Mouse (Mus musculus) hindbrain, embryonic 10.5 days (tissue): ENCODE results near the gene Sh3yl1. TPM values are rescaled to one million over a fixed set of nuclear protein-coding genes. Genes with fewer than 3 reads are reported as not detected.

ENCODE experiments used
- DNase-seq: peaks from one replicate; pipeline ENCODE4 v3.0.0-alpha.2; 2017; ENCODE audit warnings: low spot score
- H3K27ac ChIP-seq: fragments of 300-500 bp; sonication (generic); 2 replicates; pipeline ENCODE4 v1.5.1; 2016; ENCODE audit warnings: mild to moderate bottlenecking, moderate library complexity
- H3K27me3 ChIP-seq: fragments of 300-500 bp; sonication (generic); 2 replicates; pipeline ENCODE4 v1.6.1; 2016; ENCODE audit warnings: mild to moderate bottlenecking; ENCODE audit not compliant: poor library complexity, insufficient read depth, severe bottlenecking
- H3K36me3 ChIP-seq: fragments of 300-500 bp; sonication (generic); 2 replicates; pipeline ENCODE4 v1.6.1; 2016; ENCODE audit warnings: mild to moderate bottlenecking, moderate library complexity
- H3K4me1 ChIP-seq: fragments of 300-500 bp; sonication (generic); replicated peaks from 2 replicates; pipeline ENCODE4 v1.6.1; 2016; ENCODE audit warnings: mild to moderate bottlenecking
- H3K4me3 ChIP-seq: fragments of 300-500 bp; sonication (generic); 2 replicates; pipeline ENCODE4 v1.5.1; 2016; ENCODE audit warnings: mild to moderate bottlenecking, moderate library complexity
- H3K9me3 ChIP-seq: fragments of 300-500 bp; sonication (generic); 2 replicates; pipeline ENCODE4 v1.6.1; 2016; ENCODE audit warnings: mild to moderate bottlenecking, moderate library complexity
- WGBS: fragments of 180-500 bp; shearing (Covaris S2); methylation state at CpG from one replicate; pipeline ENCODE4 v1.1.7; 2016; 5-methylcytosine and 5-hydroxymethylcytosine counted together
- polyA plus RNA-seq: library from polyadenylated mRNA; unstranded; fragments of >200 nt; fragmentation: Nextera tagmentation; extraction: Ambion mirVana; gene quantifications from 2 replicates; pipeline ENCODE4 v1.2.1, GENCODE M21; 2016

The Sh3yl1 gene
- polyA plus RNA-seq, 1 experiment from 2014 or later: 21.1 TPM

DNA sequence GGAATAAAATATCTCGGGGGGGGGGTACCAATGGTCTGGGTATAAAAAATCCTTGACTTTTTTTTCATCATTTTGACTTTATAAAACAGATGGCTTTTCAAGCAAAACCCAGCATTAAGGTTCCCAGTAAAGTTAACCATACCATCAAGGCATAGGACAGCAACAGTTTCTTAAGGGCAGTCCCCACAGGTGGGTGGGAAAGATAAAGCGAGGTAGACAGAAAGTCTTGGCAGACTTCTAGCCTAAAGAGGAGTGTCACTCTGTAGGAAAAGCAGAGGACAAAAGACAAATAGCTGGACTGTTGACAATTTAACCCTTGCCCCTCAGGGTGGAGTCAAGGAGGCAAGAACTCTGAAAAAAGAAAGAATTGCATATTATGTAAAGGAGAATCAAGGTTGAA, 1.6 kb upstream of the Sh3yl1 start:
- 89% methylated on average over 2 of the region's 2 CpGs for WGBS
- H3K27ac ChIP-seq: no peak overlapping the region
- H3K4me1 ChIP-seq: peaks cover 25% of the 10 kb centered on the region
- no peaks in the 10 kb centered on the region for H3K27me3 ChIP-seq
- H3K4me3 ChIP-seq: peak overlapping the region; percentile 81
- no peak for DNase-seq
- peaks cover 3% of the 10 kb centered on the region for H3K36me3 ChIP-seq
- no peaks in the 10 kb centered on the region for H3K9me3 ChIP-seq

DNA sequence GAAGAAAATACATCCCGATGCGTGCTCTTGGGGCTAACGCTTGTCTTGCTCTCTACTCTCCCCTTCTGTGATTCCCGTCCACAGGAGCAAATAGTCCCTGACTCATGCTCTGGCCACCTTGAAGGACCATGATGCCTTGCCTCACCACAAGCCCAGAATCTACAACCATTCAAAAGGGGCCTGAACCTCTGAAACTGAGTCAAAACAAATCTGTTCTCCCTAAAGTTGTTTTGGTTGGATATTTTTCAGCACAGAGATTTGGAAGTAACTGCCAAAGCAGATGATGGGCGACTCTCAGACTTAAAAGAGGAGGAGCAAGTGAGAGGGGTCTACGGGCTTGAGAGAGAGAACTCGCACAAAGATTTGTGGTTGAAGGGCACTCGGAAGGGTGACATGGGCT, 608 bp upstream of the Sh3yl1 start:
- Histone ChIP-seq H3K4me3 (peak overlapping the region; percentile 81), H3K36me3 (no peaks in the 10 kb centered on the region), H3K27me3 (no peaks in the 10 kb centered on the region), H3K4me1 (peaks cover 25% of the 10 kb centered on the region), H3K9me3 (no peaks in the 10 kb centered on the region), H3K27ac (peak overlapping the region; percentile 90)
- WGBS: 18% methylated on average over 8 of the region's 8 CpGs
- DNase-seq: peak; percentile 3

DNA sequence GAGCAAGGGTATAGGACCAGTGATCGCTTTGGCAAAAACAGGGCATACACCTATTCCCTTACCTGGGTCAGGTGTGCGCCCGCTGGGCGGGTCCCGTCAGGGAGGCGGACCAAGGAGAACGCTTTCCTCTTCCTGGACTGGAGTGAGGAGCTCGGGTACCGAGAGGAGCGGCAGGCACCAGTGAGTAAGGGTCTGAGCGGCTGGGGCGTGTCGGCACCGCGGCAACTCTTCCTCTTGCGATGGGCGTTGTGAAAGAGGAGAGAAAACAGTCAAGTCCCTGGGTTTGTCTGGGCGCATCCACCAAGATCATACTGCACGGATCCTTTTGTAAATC, 547 bp downstream of the Sh3yl1 start:
- Histone ChIP-seq H3K27me3 (no peaks in the 10 kb centered on the region), H3K4me1 (peaks cover 25% of the 10 kb centered on the region), H3K4me3 (peak overlapping the region; percentile 81), H3K36me3 (no peaks in the 10 kb centered on the region), H3K27ac (peak overlapping the region; percentile 90), H3K9me3 (no peaks in the 10 kb centered on the region)
- WGBS: under 1% methylated on average over 19 of the region's 19 CpGs
- DNase-seq: peak; percentile 49

DNA sequence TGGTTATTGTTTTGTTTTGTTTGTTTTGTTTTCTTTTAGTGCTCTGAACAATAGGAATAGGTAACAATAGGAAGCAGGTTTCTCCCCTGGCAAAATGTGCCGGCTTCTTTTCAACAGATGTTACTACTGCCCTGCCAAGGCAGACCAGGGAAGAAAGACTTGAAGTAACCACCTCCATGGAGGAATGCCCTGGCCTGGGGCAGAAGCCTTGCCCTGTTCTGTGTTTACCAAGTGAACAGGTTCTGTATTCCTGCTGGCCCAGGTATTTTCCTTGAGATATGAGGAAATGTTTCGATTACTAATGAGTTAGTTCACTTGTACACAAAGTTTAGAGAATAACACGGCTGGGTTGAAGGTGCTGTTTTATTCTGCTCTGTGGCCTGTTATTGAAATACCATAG, 1.4 kb downstream of the Sh3yl1 start:
- Histone ChIP-seq H3K36me3 (no peaks in the 10 kb centered on the region), H3K27me3 (no peaks in the 10 kb centered on the region), H3K4me1 (peaks cover 25% of the 10 kb centered on the region), H3K9me3 (no peaks in the 10 kb centered on the region), H3K27ac (no peak overlapping the region), H3K4me3 (peak overlapping the region; percentile 81)
- 64% methylated on average over 3 of the region's 3 CpGs for WGBS
- DNase-seq: no peak

DNA sequence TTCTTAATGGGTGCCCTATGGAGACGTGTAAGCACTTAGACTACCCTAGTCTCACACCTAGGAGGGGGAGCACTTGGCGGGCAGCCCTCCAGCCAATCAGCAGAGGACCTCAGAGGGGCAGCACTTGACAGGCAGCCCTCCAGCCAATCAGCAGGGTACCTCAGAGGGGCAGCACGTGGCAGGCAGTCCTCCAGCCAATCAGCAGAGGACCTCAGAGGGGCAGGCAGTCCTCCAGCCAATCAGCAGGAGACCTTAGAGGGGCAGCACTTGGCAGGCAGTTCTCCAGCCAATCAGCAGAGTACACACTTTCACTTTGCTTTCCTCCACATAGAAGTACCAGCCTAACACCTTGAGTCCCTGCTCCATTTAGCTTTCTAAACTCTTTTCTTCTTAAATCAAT, 10.9 kb downstream of the Sh3yl1 start:
- 77% methylated on average over 3 of the region's 3 CpGs for WGBS
- no peak overlapping the region for H3K27ac ChIP-seq
- H3K4me3 ChIP-seq: no peak overlapping the region
- peaks cover 3% of the 10 kb centered on the region; the same call in 1 of the 2 replicates for H3K36me3 ChIP-seq
- 0 out of 2 replicates have a peak, but pooled peaks cover 2% of the 10 kb centered on the region for H3K9me3 ChIP-seq
- H3K27me3 ChIP-seq: no peaks in the 10 kb centered on the region
- H3K4me1 ChIP-seq: no peaks in the 10 kb centered on the region
- DNase-seq: no peak

DNA sequence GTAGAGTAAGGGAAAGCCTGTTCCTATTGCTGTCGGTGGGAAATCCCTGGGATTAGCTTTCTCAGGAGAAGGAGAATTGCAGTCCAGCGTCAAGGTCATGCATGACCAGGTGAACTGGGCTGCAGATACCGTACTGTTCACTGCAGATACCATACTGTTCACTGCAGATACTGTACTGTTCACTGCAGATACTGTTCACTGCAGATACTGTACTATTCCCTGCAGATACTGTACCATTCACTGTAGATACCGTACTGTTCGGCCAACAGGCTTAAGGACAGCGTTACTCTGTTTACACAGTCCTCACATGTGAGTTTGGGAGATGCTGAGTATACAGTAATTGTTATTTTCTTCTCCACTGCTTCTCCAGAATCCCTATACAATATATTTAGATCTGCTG, 16.7 kb downstream of the Sh3yl1 start:
- no peak overlapping the region for H3K4me3 ChIP-seq
- H3K4me1 ChIP-seq: no peaks in the 10 kb centered on the region
- no peaks in the 10 kb centered on the region; the same call in 1 of the 2 replicates for H3K36me3 ChIP-seq
- no peak for DNase-seq
- H3K27ac ChIP-seq: no peak overlapping the region
- 90% methylated on average over 6 of the region's 6 CpGs for WGBS
- no peaks in the 10 kb centered on the region for H3K9me3 ChIP-seq
- H3K27me3 ChIP-seq: no peaks in the 10 kb centered on the region

DNA sequence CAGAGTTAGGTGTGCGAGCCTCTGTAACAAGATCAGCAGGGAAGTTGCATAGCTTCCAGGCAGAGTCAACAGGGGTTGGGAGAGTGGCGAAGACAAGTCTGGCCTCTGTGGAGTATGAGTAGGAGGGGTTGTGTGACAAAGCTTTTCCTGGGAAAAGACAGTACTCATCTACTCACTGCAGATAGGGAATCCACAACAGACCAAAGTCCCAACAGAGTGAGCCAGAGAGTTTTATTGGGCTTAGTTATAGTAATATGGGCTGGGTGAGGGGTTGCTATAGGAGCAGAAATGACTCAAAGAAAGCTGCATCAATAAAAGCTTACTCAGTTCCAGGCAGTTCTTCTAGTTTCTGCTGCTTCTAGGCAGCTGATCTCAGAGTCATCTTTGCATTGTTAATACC, 21.8 kb downstream of the Sh3yl1 start:
- H3K27me3 ChIP-seq: no peaks in the 10 kb centered on the region
- no peaks in the 10 kb centered on the region for H3K9me3 ChIP-seq
- H3K4me3 ChIP-seq: no peak overlapping the region
- no peaks in the 10 kb centered on the region for H3K4me1 ChIP-seq
- H3K36me3 ChIP-seq: no peaks in the 10 kb centered on the region
- WGBS: 76% methylated on average over 2 of the region's 2 CpGs
- DNase-seq: no peak
- no peak overlapping the region for H3K27ac ChIP-seq

DNA sequence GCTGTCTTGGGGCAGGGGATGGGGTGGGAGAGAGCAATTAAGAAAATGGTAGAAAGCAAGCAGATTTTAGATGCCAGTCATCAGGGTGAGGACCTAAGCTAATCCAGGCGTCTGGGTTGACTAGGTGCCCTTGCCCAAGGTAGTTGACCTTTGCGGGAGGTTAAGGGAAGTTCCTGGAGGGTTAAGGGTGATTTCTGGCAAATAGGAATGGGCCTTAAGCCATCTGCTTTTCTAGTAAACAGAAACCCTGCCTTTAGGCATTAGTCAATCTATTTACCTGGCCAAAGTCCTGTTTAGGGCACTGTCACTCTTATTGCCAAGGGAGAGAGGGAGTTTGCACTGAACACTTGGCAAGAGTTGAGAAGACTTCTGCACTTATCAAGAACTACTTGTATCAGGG, 25.4 kb downstream of the Sh3yl1 start:
- H3K27me3 ChIP-seq: no peaks in the 10 kb centered on the region
- no peak overlapping the region for H3K4me3 ChIP-seq
- no peak for DNase-seq
- 82% methylated on average over 2 of the region's 2 CpGs for WGBS
- H3K9me3 ChIP-seq: no peaks in the 10 kb centered on the region
- no peaks in the 10 kb centered on the region for H3K4me1 ChIP-seq
- H3K27ac ChIP-seq: no peak overlapping the region
- peaks cover 15% of the 10 kb centered on the region; the same call in 1 of the 2 replicates for H3K36me3 ChIP-seq

DNA sequence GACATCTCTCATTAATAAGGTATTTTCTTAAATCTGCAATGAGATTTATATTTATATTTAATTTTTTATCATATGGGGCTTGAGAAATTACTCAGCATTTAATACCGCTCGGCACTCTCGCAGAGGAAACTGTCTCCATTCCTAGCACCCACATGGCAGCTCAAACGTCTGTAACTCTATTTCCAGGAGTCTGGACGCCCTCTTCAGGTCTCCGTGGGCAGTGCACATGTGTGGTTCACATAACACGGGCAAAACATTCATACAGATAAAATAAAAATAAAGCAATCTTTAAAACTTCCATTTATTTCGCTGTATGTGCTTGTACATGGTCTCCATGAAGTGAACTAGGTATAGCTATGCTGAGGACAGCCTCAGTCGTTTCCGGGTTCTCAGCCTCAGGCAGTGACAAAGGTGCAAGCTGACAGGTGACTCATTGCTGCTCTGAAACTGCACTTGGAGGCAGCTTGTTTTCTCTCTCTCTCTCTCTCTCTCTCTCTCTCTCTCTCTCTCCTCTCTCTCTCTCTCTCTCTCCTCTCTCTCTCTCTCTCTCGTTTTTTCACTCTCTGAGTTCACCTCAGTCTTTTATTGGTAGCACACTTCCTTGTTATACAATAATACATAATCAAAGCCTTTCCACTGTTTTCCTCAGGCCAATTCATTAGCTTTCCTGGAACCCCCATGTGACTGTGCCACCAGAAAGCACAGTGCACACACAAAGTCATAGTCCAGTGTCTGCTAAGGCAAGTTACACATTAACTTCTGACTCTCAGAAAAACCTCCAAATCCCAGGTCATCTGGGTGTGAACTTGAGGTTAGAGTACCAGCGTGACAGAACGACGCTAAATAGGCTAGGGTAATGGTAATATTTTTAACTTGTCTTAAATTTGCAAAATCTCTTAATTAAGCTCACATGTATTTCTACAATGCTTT, 31.9 kb downstream of the Sh3yl1 start:
- Histone ChIP-seq H3K9me3 (no peaks in the 10 kb centered on the region), H3K27ac (no peak overlapping the region), H3K4me3 (no peak overlapping the region), H3K4me1 (peaks cover 5% of the 10 kb centered on the region; the same call in 1 of the 2 replicates), H3K27me3 (no peaks in the 10 kb centered on the region), H3K36me3 (peaks cover 27% of the 10 kb centered on the region; the same call in 1 of the 2 replicates)
- 89% methylated on average over 14 of the region's 14 CpGs for whole genome bisulfite sequencing
- no peak for DNase-seq

DNA sequence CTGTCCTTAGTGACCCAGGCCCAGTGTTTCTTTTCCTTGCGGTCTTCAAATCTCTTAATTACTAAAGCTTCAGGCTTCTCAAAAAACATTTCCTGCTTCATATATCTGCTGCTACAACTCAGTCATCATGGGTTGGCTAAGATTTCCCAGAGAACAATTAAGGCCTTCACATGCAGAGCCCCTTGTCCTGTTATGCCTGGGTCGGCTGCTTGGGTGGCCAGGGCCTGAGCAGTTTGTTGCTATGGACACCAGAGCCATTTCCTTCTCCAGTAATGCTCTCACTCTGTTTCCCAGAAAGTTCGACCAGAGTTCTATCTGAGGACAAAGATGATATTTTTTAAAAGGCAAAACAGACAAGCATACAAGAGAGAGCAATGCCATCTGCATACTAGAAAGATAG, 32.7 kb downstream of the Sh3yl1 start:
- WGBS: 52% methylated on average over 3 of the region's 3 CpGs
- DNase-seq: no peak
- H3K27me3 ChIP-seq: no peaks in the 10 kb centered on the region
- H3K4me3 ChIP-seq: no peak overlapping the region
- peaks cover 27% of the 10 kb centered on the region; the same call in 1 of the 2 replicates for H3K36me3 ChIP-seq
- H3K9me3 ChIP-seq: no peaks in the 10 kb centered on the region
- H3K4me1 ChIP-seq: peaks cover 5% of the 10 kb centered on the region; the same call in 1 of the 2 replicates
- no peak overlapping the region for H3K27ac ChIP-seq

DNA sequence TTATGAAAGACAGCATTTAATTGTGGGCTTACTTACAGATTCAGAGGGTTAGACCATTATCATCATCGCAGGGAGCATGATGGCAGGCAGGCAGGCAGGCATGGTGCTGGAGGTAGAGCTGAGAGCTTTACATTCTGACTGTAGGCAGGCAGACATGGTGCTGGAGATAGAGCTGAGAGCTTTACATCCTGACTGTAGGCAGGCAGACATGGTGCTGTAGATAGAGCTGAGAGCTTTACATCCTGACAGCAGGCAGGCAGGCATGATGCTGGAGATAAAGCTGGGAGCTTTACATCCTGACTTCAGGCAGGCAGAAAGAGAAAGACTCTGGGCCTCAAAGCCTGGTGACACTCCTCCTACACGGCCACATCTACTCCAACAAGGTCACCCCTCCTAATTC, 59.2 kb downstream of the Sh3yl1 start:
- WGBS: 84% methylated on average over 2 of the region's 2 CpGs
- Histone ChIP-seq H3K4me3 (no peak overlapping the region), H3K36me3 (no peaks in the 10 kb centered on the region), H3K27ac (no peak overlapping the region), H3K4me1 (no peaks in the 10 kb centered on the region), H3K9me3 (no peaks in the 10 kb centered on the region), H3K27me3 (no peaks in the 10 kb centered on the region)
- DNase-seq: no peak

DNA sequence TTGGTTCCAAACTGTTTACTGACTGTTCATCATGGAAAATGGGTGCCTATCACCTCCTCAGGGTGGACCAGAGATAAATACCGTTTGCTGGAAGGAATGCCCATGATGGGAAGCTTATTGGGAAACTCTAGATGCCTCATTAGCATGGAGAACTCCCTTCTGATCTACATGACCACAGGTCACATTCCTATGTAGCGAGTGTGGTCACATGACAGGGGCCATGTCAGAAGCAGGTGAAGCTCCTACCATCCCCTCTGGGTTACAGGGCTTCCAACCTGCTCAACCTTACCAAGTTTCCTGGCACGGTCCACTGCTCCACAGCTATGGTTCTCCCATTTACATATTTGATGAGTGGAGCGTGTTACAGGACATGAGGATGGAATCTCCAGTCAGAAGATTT, 92.3 kb downstream of the Sh3yl1 start:
- no peaks in the 10 kb centered on the region for H3K27me3 ChIP-seq
- no peak for DNase-seq
- H3K4me3 ChIP-seq: no peak overlapping the region
- H3K4me1 ChIP-seq: no peaks in the 10 kb centered on the region
- 84% methylated on average over 4 of the region's 4 CpGs for WGBS
- H3K27ac ChIP-seq: no peak overlapping the region
- H3K36me3 ChIP-seq: no peaks in the 10 kb centered on the region
- H3K9me3 ChIP-seq: no peaks in the 10 kb centered on the region

DNA sequence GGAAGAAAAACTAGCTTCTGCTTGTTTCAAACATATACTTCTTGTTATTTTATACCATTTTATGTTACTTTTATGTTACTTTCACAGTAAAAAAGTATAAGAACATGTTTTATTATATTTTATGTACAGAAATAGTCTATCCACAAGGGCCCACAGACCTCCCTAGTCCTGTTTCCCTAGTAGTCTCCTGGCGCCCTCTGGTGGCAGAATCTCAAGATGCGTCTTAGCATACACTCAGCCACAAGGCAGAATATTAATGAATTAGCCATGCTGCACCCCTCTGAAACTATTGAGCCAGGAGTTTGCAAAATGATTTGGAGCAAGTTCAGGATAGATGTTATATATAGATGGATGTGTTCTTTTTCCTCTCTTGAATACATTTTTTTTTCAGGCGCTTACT, 93.5 kb downstream of the Sh3yl1 start:
- WGBS: 22% methylated on average over 3 of the region's 3 CpGs
- DNase-seq: peak; percentile 77
- no peak overlapping the region for H3K27ac ChIP-seq
- no peaks in the 10 kb centered on the region for H3K36me3 ChIP-seq
- H3K9me3 ChIP-seq: no peaks in the 10 kb centered on the region
- no peak overlapping the region for H3K4me3 ChIP-seq
- no peaks in the 10 kb centered on the region for H3K27me3 ChIP-seq
- H3K4me1 ChIP-seq: no peaks in the 10 kb centered on the region
